In the genomic region with DNA sequence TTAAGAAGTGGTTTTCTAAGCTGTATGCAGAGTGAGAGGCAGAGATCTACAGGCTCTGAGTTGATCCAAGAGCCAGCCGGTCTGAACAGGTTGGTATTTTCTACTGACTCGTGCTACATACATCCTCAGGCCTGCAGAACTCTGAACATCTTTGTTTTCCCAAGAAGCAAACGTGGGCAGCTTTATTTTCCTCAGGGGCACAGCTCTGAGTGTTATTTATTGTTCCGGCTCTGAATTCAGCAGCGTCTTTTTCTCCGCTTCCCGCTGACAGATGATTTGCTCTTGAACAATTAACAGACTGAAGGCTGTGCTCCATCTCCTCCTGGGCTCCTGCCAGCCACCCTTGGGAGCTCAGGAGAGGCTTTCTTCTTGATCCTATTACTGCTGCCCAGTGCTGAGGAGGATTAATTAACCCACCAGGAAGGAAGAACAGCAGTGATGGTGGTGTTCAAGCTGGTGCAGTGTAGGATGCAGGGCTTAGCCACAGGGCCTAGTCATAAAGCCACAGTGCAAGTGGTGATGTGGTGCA, we compare ENCODE assay signal across 10 mouse cellular contexts.
DNase-seq lines count a peak whose midpoint lies in the region; ATAC-seq lines count a peak whose summit lies in the region.
"Had no signal": no experiment of that assay in that cellular context is flagged by ENCODE, and none has a peak within 500 bp of the region (broad histone marks: within the 10 kb centered on the region; RNA-seq: fewer than 3 reads in every experiment).

No protein-coding gene starts in this region.

- intact Hi-C loops in heart, postnatal 25 days (cut with DNase I): no loop called here

- DNase-seq in frontal cortex, postnatal 25 days (ENCODE audit: low spot score in 2 of 2): no peak
- peak; percentile 27 to 40 for DNase-seq in cerebellum, postnatal 36 days
- DNase-seq in layer of hippocampus, adult 18-20 months (ENCODE audit: low spot score in 2 of 2): peak; percentile 32 to 56
- no peak for DNase-seq in gastrocnemius, adult 8-10 months (ENCODE audit: low spot score in 2 of 2)
- DNase-seq in heart, postnatal 25 days (ENCODE audit: low spot score): no peak
- DNase-seq: gastrocnemius, postnatal 10 days had no signal

- peak overlapping the region; percentile 80 for H3K27ac ChIP-seq in neural tube, embryonic 13.5 days (replicated peaks)
- H3K27ac ChIP-seq: kidney, embryonic 15.5 days had no signal

- H3K4me2 ChIP-seq in neural tube, embryonic 13.5 days: no peak overlapping the region
- H3K4me2 ChIP-seq: kidney, embryonic 15.5 days had no signal

- H3K9me3 ChIP-seq in neural tube, embryonic 13.5 days: no peaks in the 10 kb centered on the region
- H3K9me3 ChIP-seq: kidney, embryonic 15.5 days had no signal

- 0 out of 2 replicates have a peak overlapping the region, but pooled peaks have one; percentile 18 for H3K9ac ChIP-seq in neural tube, embryonic 13.5 days
- H3K9ac ChIP-seq: kidney, embryonic 15.5 days had no signal

- H3K4me3 ChIP-seq in neural tube, embryonic 13.5 days: no peak overlapping the region
- H3K4me3 ChIP-seq: kidney, embryonic 15.5 days had no signal

- peak; percentile 41; the same call in 1 of the 2 replicates for ATAC-seq in frontal cortex, adult (ENCODE audit: low TSS enrichment)
- ATAC-seq in neural tube, embryonic 13.5 days (ENCODE audit: low read depth): peak; percentile 72
- no peak for ATAC-seq in megakaryocyte progenitor cell, adult 5-6 weeks (replicated peaks; ENCODE audit: poor library complexity)

- WGBS in neural tube, embryonic 13.5 days: 7% methylated on average over 7 of the region's 7 CpGs

- H3K4me1 ChIP-seq in neural tube, embryonic 13.5 days (replicated peaks): peaks cover 41% of the 10 kb centered on the region

- H3K27me3 ChIP-seq in neural tube, embryonic 13.5 days: no peaks in the 10 kb centered on the region; the same call in 1 of the 2 replicates
- H3K27me3 ChIP-seq: kidney, embryonic 15.5 days had no signal

- H3K36me3 ChIP-seq in neural tube, embryonic 13.5 days: no peaks in the 10 kb centered on the region
- H3K36me3 ChIP-seq: kidney, embryonic 15.5 days had no signal

Comparison
In these comparisons a context has a peak if more than half of its experiments do, and no peak if none do; other contexts are left out.
1. DNase-seq: peak in cerebellum, postnatal 36 days (2 of 2) and layer of hippocampus, adult 18-20 months (2 of 2); none in frontal cortex, postnatal 25 days (0 of 2), gastrocnemius, adult 8-10 months (0 of 2) and heart, postnatal 25 days (single experiment).